Mouse (Mus musculus) C2C12 (cell line): ENCODE measurements around the gene Tpm1. TPM values are rescaled to one million over a fixed set of nuclear protein-coding genes. Genes with fewer than 3 reads are reported as not detected.
A peak's percentile ranks its signal among the peaks of the same experiment; 100 is the strongest.

ENCODE experiments used
- H3K27me3 ChIP-seq: one replicate; pipeline ENCODE4 v1.6.1; 2011; ENCODE audit not compliant: control insufficient read depth, insufficient read depth, insufficient read length
- H3K36me3 ChIP-seq: one replicate; pipeline ENCODE4 v1.6.1; 2011; ENCODE audit not compliant: control insufficient read depth, insufficient read depth
- H3K4me3 ChIP-seq: one replicate; pipeline ENCODE4 v1.5.1; 2011; ENCODE audit warnings: mild to moderate bottlenecking, control low read depth; ENCODE audit not compliant: poor library complexity, insufficient read depth, severe bottlenecking
- H3K79me2 ChIP-seq: one replicate; pipeline ENCODE4 v1.6.1; 2011; ENCODE audit not compliant: control insufficient read depth, insufficient read depth
- H3K79me3 ChIP-seq: one replicate; pipeline ENCODE4 v1.6.1; 2011; ENCODE audit warnings: low read depth, control low read depth
- H3ac ChIP-seq: one replicate; pipeline ENCODE3; 2011; ENCODE audit warnings: low read depth; ENCODE audit not compliant: control insufficient read depth, insufficient read length
- CEBPB ChIP-seq: IDR thresholded peaks from one replicate; pipeline ENCODE4 v1.6.1; 2011; ENCODE audit warnings: low read depth, mild to moderate bottlenecking, control low read depth, moderate library complexity
- CTCF ChIP-seq: IDR thresholded peaks from one replicate; pipeline ENCODE4 v1.5.1; 2011; ENCODE audit not compliant: control insufficient read depth, insufficient read depth, insufficient read length
- FOSL1 ChIP-seq: IDR thresholded peaks from one replicate; pipeline ENCODE4 v1.8.0; 2011; ENCODE audit warnings: mild to moderate bottlenecking, low read length; ENCODE audit not compliant: poor library complexity, insufficient read depth, severe bottlenecking
- MAX ChIP-seq: IDR thresholded peaks from one replicate; pipeline ENCODE4 v1.6.1; 2011; ENCODE audit warnings: mild to moderate bottlenecking, control low read depth
- MYOD1 ChIP-seq: IDR thresholded peaks from one replicate; pipeline ENCODE4 v1.6.1; 2011; ENCODE audit warnings: low read depth; ENCODE audit not compliant: control insufficient read depth, insufficient read length
- MYOG ChIP-seq: IDR thresholded peaks from one replicate; pipeline ENCODE4 v1.6.1; 2011; ENCODE audit not compliant: control insufficient read depth, insufficient read length; ENCODE audit errors: extremely low read depth
- USF1 ChIP-seq: IDR thresholded peaks from one replicate; pipeline ENCODE4 v1.6.1; 2011; ENCODE audit warnings: low read depth, mild to moderate bottlenecking, control low read depth, moderate library complexity
- polyA plus RNA-seq: library from polyadenylated mRNA; unstranded; fragments of >200 nt; fragmentation: generic; extraction: Trizol; gene quantifications from one replicate; pipeline ENCODE4 v1.2.1, GENCODE M21; 2012; ENCODE audit warnings: missing spikeins

The Tpm1 gene
- polyA plus RNA-seq, 1 experiment: 1,080 TPM

DNA sequence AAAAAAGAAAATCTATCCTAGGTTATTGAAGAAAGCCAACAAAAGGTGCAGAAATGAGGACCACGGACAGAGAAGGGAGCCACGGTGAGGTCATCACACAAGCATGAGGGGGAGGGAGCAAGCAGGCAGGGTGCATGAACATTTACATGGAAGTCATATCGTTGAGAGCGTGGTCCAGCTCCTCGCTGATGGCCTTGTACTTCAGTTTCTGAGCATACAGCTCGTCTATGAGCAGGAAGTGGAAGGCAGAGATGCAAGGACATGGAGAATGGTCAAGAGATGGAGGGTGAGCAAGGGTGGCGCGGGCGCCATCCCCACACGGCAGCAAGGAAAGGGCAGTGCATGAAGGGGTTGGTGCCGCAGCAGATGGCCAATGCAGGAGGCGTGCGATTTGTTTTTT is 19.7 kb downstream of the Tpm1 start:
- Histone ChIP-seq H3K36me3 (peaks cover 95% of the 10 kb centered on the region), H3K27me3 (no peaks in the 10 kb centered on the region), H3ac (no peak overlapping the region), H3K79me3 (peaks cover 16% of the 10 kb centered on the region), H3K79me2 (peaks cover 71% of the 10 kb centered on the region), H3K4me3 (no peak overlapping the region)
- TF ChIP-seq MYOD1 (no peak), USF1 (no peak), FOSL1 (no peak), MAX (no peak), CEBPB (no peak), CTCF (no peak), MYOG (no peak)

DNA sequence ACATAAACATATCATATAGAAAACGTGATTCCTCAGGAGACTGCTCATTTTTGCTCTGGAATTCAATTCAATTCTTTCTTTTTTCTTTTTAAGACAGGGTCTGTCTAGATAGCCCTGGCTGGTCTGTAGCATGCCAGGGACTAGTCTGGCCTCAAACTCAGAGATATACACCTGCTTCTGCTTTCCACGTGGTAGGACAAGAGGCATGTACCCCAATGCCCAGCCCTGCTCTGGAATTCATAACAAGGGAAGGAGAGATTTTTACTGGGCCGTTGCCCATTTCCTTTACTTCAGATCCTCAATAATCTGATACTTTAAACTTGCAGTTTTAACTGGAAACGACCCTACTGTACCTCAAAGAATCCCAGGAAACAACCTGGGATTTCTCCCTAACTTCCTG is 20.3 kb downstream of the Tpm1 start:
- H3ac ChIP-seq: no peak overlapping the region
- peaks cover 94% of the 10 kb centered on the region for H3K36me3 ChIP-seq
- no peak for TF ChIP-seq MYOG
- TF ChIP-seq CEBPB: no peak
- TF ChIP-seq FOSL1: no peak
- no peak for TF ChIP-seq USF1
- no peak for TF ChIP-seq CTCF
- TF ChIP-seq MYOD1: no peak
- TF ChIP-seq MAX: no peak

DNA sequence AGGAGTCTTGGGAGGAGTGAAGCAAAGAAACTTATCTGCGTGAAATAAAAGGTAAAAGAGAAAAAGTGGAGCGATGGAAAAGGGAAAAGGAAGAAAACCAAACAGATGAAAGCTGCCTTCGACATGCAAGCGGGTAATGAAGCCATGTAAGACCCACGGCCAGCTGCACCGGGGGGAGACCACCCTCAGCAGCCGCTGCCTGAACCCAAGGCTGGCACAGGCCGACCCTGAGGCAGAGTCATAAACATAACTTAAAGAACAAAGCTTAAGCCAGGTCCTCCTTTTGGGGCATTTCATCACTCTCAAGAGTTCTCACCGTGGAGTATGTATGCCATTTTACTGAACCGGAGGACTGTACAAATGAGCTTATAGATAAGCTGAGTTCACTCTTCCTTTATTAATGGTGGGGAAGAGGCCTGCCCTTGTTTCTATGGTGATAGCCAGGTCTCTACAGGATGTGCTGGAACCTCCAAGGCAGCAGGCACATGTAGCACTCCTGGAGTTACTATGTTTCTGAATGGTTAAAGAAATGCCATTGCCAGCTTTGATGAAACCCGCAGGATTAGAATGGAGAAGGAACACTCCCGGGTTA is 21.0 kb downstream of the Tpm1 start:
- peaks cover 68% of the 10 kb centered on the region for H3K79me2 ChIP-seq
- no peak overlapping the region for H3ac ChIP-seq
- TF ChIP-seq MYOG: no peak
- no peak for TF ChIP-seq MYOD1
- no peak for TF ChIP-seq FOSL1
- TF ChIP-seq USF1: no peak
- no peak for TF ChIP-seq CTCF
- TF ChIP-seq MAX: no peak
- TF ChIP-seq CEBPB: no peak
- H3K4me3 ChIP-seq: no peak overlapping the region
- H3K79me3 ChIP-seq: peaks cover 11% of the 10 kb centered on the region
- H3K27me3 ChIP-seq: no peaks in the 10 kb centered on the region
- peaks cover 94% of the 10 kb centered on the region for H3K36me3 ChIP-seq

More for the DNA sequence above, 20.3 kb downstream of the Tpm1 start:
- no peak overlapping the region for H3K4me3 ChIP-seq
- H3K79me2 ChIP-seq: peaks cover 69% of the 10 kb centered on the region
- H3K79me3 ChIP-seq: peaks cover 14% of the 10 kb centered on the region
- no peaks in the 10 kb centered on the region for H3K27me3 ChIP-seq

DNA sequence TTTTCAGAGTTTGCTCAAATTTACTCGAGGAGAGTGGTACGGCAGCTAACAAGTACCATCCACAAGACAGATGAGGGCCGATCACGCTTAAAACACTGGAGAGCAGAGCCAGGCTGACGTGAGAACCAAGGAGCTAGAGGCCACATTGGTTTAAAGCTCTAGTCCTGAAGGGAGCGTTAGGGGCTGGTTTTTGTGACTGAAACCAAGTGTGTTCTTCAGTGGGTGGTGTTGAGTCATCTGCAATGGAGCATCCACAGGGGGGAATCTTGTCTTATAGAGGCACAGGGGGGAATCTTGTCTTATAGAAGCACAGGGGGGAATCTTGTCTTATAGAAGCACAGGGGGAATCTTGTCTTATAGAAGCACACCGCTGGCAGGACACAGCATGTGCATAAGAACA is 22.3 kb downstream of the Tpm1 start:
- Histone ChIP-seq H3K36me3 (peaks cover 94% of the 10 kb centered on the region), H3K79me3 (peaks cover 6% of the 10 kb centered on the region), H3K27me3 (no peaks in the 10 kb centered on the region), H3K79me2 (peaks cover 59% of the 10 kb centered on the region), H3ac (no peak overlapping the region), H3K4me3 (no peak overlapping the region)
- no peak for TF ChIP-seq CEBPB
- TF ChIP-seq MYOG: no peak
- TF ChIP-seq FOSL1: no peak
- no peak for TF ChIP-seq CTCF

DNA sequence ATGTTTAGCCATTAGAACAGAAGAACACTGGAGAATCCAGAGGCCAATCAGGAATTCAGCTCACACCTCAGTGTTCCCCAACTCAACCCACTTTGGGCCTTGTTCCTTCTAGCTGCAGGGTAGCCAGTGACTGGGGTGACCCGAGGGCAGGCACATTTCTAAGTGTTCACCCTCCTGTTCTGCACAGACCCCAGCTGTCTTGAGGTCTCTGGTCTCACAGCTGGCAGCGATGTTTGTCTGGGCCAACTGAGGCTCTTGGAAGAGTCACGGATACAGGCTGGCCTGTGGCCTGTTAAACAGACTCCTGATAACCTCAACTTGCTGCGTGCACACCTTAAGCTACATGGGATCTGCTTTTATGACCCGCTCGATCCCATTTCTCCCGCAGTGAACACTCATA is 23.1 kb downstream of the Tpm1 start:
- Histone ChIP-seq H3ac (no peak overlapping the region), H3K79me2 (peaks cover 58% of the 10 kb centered on the region), H3K36me3 (peaks cover 96% of the 10 kb centered on the region), H3K27me3 (no peaks in the 10 kb centered on the region), H3K79me3 (peaks cover 5% of the 10 kb centered on the region), H3K4me3 (no peak overlapping the region)
- TF ChIP-seq MAX: no peak
- TF ChIP-seq FOSL1: no peak
- no peak for TF ChIP-seq MYOD1
- TF ChIP-seq MYOG: no peak

DNA sequence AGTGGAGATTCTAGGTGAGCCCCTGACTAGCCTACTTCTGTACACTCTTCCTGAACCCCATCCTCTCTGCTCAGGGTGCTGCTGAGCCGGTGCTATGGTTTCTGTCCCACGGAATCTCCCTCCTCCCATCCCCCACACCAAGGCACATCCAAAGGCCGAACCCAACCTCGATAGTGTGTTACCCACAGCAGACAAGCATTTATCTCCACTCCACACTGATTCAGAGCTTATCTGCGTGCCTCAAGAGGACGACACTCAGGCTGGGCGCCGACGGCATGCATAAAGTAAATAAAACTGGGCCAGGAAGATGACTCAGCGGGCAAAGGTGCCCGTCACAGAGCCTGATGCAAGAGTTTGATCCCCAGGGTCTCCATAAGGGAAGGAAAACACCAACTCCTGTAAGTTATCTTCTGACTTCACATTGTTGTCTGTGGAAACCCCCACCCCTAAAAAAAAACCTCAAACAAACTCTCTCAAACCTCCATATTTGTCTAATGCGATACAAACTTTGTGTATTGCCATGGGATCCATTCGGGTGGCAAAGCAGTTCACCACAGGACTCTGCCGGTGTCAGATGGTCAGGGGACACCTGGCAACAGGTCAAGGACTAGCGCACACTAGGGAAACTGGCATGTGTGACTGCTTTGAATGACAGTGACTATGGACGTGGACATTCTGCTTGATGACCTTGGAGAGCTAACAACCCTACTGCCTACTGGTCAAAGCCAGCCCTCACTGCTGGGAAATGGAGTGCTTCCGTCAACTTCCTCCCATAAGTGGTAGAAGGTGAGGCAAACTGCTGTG is 24.1 kb downstream of the Tpm1 start:
- Histone ChIP-seq H3K79me3 (peaks cover 5% of the 10 kb centered on the region), H3K36me3 (peaks cover 91% of the 10 kb centered on the region), H3ac (no peak overlapping the region), H3K79me2 (peaks cover 49% of the 10 kb centered on the region), H3K27me3 (no peaks in the 10 kb centered on the region), H3K4me3 (no peak overlapping the region)
- TF ChIP-seq CEBPB: peak; percentile 85
- TF ChIP-seq USF1: no peak
- TF ChIP-seq MYOG: no peak
- peak; percentile 88 for TF ChIP-seq MAX
- TF ChIP-seq CTCF: no peak
- no peak for TF ChIP-seq MYOD1
- TF ChIP-seq FOSL1: peak; percentile 47
